Mouse (Mus musculus): ENCODE results near the gene Pls3. TPM values are rescaled to one million over a fixed set of nuclear protein-coding genes. Genes with fewer than 3 reads are reported as not detected.
"Not testable (repeated sequence)": the region's sequence is repeated elsewhere in the genome, so short reads cannot be mapped to it uniquely, and the experiment has no call there.

Gene Pls3
- polyA plus RNA-seq, 1 experiment, result 44.2 TPM

- DNase-seq; H3K4me3 ChIP-seq (replicated peaks; ENCODE audit: extremely low read depth, low read depth, low read length); H3K4me1 ChIP-seq (ENCODE audit: control insufficient read depth, insufficient read depth, low read length): not testable (repeated sequence)
- WGBS, result 46% methylated on average over 5 of the region's 8 CpGs
These were observed 135.5 kb downstream of the Pls3 start for GRCm38 (mm10) chrX:75739464-75739863.

Data from lung, adult 2 months (tissue).